Mouse (Mus musculus) midbrain, embryonic 13.5 days (tissue): ENCODE results near the gene Rbp7. TPM values are rescaled to one million over a fixed set of nuclear protein-coding genes. Genes with fewer than 3 reads are reported as not detected.
A peak's percentile ranks its signal among the peaks of the same experiment; 100 is the strongest.

Source experiments
- ATAC-seq: fragments of 200-750 bp; cut with Nextera tagmentation; 2 replicates; pipeline ENCODE4 v1.8.0; 2017; ENCODE audit warnings: mild to moderate bottlenecking, moderate TSS enrichment, moderate library complexity
- H3K27ac ChIP-seq: fragments of 300-500 bp; sonication (generic); 2 replicates; pipeline ENCODE4 v1.5.1; 2015; ENCODE audit warnings: inconsistent platforms, mild to moderate bottlenecking, moderate library complexity
- H3K27me3 ChIP-seq: fragments of 300-500 bp; sonication (generic); 2 replicates; pipeline ENCODE4 v1.6.1; 2015; ENCODE audit warnings: mild to moderate bottlenecking, inconsistent platforms
- H3K36me3 ChIP-seq: fragments of 300-500 bp; sonication (generic); 2 replicates; pipeline ENCODE4 v1.6.1; 2015; ENCODE audit warnings: mild to moderate bottlenecking, inconsistent platforms
- H3K4me1 ChIP-seq: fragments of 300-500 bp; sonication (generic); replicated peaks from 2 replicates; pipeline ENCODE4 v1.6.1; 2015; ENCODE audit warnings: inconsistent platforms
- H3K4me2 ChIP-seq: fragments of 300-500 bp; sonication (generic); replicated peaks from 2 replicates; pipeline ENCODE4 v1.6.1; 2015; ENCODE audit warnings: moderate library complexity, mild to moderate bottlenecking, inconsistent platforms
- H3K4me3 ChIP-seq: fragments of 300-500 bp; sonication (generic); replicated peaks from 2 replicates; pipeline ENCODE4 v1.5.1; 2015; ENCODE audit warnings: mild to moderate bottlenecking, inconsistent platforms
- H3K9ac ChIP-seq: fragments of 300-500 bp; sonication (generic); replicated peaks from 2 replicates; pipeline ENCODE4 v1.6.1; 2015; ENCODE audit warnings: mild to moderate bottlenecking, inconsistent platforms
- H3K9me3 ChIP-seq: fragments of 300-500 bp; sonication (generic); 2 replicates; pipeline ENCODE4 v1.6.1; 2016; ENCODE audit warnings: mild to moderate bottlenecking, inconsistent platforms
- WGBS: fragments of 180-500 bp; shearing (Covaris S2); methylation state at CpG from one replicate; pipeline ENCODE4 v1.1.7; 2015; 5-methylcytosine and 5-hydroxymethylcytosine counted together
- polyA plus RNA-seq: library from polyadenylated mRNA; unstranded; fragments of >200 nt; fragmentation: Nextera tagmentation; extraction: Ambion mirVana; gene quantifications from 2 replicates; pipeline ENCODE4 v1.2.1, GENCODE M21; 2015

The Rbp7 gene
- polyA plus RNA-seq, 1 experiment from 2014 or later, result not detected

DNA sequence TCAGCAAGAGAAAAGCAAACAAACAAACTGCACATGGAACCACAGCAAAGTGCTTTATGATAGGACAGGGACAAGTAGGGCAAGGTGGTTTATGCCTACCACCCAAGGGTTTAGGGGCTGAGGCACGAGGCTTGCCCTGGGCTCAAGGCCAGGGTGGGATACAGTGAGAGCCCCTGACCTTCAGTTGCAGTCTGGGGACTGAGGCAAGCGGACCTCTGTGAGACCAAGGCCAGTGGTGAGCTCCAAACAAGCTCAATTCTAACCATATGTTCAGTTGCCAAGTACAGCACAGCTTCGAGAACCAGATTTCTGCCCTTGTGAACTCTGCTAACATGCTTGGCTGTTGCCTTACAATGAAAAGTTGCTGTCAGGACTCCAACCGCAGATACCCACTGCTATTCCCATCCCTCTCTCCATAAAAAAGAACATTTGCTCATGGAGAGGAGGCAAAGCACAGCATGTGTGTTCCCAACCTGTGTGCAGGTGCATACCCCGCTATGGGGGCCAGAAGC, 36.9 kb downstream of the Rbp7 start:
- peaks cover 65% of the 10 kb centered on the region for H3K4me1 ChIP-seq

DNA sequence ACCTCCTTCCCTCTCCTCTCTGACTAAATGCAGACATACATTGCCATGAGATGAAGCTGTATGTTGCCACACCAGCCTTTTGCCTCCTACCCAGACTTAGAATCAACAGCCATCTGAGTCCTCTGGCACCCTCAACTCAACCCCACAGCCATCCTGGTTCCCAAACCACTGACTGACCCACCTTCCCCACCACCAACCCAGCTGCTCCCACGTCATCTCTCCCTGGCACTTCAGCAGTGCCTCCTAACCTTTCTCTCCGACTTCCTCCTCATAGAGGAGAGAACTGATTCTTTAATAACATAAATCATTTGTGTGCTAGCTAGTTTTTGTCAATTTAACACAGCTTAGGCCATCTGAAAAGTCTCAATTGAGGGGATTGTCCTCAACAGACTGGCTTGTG, 37.8 kb downstream of the Rbp7 start:
- no peak overlapping the region for H3K4me3 ChIP-seq
- H3K9ac ChIP-seq, result no peak overlapping the region
- no peak overlapping the region for H3K27ac ChIP-seq
- H3K36me3 ChIP-seq, result no peaks in the 10 kb centered on the region
- no peaks in the 10 kb centered on the region for H3K27me3 ChIP-seq
- H3K4me1 ChIP-seq, result peaks cover 55% of the 10 kb centered on the region
- no peak overlapping the region for H3K4me2 ChIP-seq
- ATAC-seq, result no peak
- WGBS, result 78% methylated on average over 2 of the region's 2 CpGs
- no peaks in the 10 kb centered on the region for H3K9me3 ChIP-seq

More for the DNA sequence above, 36.9 kb downstream of the Rbp7 start:
- no peak overlapping the region for H3K9ac ChIP-seq
- H3K36me3 ChIP-seq, result no peaks in the 10 kb centered on the region
- no peak overlapping the region for H3K4me3 ChIP-seq
- no peak for ATAC-seq
- no peaks in the 10 kb centered on the region for H3K27me3 ChIP-seq
- H3K4me2 ChIP-seq, result no peak overlapping the region
- H3K27ac ChIP-seq, result no peak overlapping the region
- H3K9me3 ChIP-seq, result no peaks in the 10 kb centered on the region
- WGBS, result 86% methylated on average over 5 of the region's 5 CpGs

DNA sequence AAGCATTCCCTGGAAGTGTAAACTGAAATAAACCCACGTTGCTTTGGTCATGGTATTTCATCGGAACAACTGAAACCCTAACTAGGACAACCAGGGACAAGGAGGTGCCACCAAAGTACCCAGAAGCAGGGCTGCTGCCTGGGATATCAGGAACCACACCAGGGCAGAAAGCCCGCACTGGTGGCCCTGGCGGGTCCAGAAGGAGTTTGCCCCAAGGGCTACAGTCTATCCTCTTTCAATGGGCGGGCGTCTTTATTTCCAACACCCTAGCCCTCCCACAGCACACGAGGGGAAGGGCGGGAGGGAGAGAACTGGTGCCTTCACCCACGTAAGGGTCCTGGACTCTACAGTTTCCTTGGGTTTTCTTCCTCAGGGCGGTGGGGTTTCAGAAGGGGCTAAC, 38.4 kb downstream of the Rbp7 start:
- Histone ChIP-seq H3K36me3 (no peaks in the 10 kb centered on the region), H3K4me3 (no peak overlapping the region), H3K27me3 (no peaks in the 10 kb centered on the region), H3K9me3 (no peaks in the 10 kb centered on the region), H3K4me2 (no peak overlapping the region), H3K4me1 (peaks cover 50% of the 10 kb centered on the region), H3K9ac (no peak overlapping the region), H3K27ac (no peak overlapping the region)
- ATAC-seq, result no peak
- WGBS, result 87% methylated on average over 10 of the region's 10 CpGs

DNA sequence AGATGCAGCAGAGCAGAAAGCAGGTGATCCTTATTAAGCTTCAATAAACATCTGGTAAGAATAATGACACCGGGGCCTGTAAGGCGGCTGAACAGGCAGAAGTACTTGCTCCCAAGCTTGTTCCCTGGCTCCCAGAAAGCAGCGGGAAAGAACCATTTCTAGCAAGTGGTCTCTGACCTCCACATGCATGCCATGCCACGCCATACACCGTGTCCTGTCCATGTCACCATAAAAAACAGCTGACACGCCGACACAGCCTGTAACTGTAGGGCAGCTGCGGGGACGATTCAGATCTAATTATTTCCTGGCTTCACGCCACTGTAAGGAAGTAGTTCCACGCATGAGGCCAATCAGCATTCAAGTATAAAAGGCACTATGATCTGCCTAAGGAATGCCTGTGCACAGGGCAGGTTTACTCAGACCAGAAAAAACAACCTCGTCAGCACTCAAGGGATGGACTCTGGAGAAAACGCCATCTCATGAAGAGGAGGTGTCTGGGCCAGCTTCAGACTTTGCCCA, 39.1 kb downstream of the Rbp7 start:
- no peak overlapping the region for H3K9ac ChIP-seq
- no peak overlapping the region for H3K4me3 ChIP-seq
- H3K4me2 ChIP-seq, result no peak overlapping the region
- no peaks in the 10 kb centered on the region for H3K36me3 ChIP-seq
- no peaks in the 10 kb centered on the region for H3K9me3 ChIP-seq
- no peak for ATAC-seq
- 66% methylated on average over 13 of the region's 13 CpGs for WGBS
- no peak overlapping the region for H3K27ac ChIP-seq
- peaks cover 43% of the 10 kb centered on the region for H3K4me1 ChIP-seq
- H3K27me3 ChIP-seq, result no peaks in the 10 kb centered on the region

DNA sequence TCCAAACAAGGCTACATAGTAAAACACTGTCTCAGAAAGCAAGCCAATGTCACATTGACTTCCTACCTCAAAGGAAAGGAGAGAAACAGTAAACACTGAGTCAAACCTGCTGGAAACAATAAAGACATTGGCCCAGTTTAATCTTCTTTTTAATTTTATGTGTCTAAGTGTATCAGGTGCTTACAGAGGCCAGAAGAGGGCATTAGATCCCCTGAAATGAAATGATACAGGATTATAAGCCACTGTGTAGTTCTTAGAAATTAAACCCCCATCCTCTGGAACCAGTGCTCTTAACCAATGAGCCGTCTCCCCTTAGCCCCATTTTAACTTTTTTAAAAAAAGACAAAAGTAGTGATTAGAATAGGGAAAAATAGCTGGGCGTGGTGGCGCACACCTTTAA, 40.5 kb downstream of the Rbp7 start:
- Histone ChIP-seq H3K4me2 (no peak overlapping the region), H3K9me3 (no peaks in the 10 kb centered on the region), H3K4me1 (peaks cover 39% of the 10 kb centered on the region)

DNA sequence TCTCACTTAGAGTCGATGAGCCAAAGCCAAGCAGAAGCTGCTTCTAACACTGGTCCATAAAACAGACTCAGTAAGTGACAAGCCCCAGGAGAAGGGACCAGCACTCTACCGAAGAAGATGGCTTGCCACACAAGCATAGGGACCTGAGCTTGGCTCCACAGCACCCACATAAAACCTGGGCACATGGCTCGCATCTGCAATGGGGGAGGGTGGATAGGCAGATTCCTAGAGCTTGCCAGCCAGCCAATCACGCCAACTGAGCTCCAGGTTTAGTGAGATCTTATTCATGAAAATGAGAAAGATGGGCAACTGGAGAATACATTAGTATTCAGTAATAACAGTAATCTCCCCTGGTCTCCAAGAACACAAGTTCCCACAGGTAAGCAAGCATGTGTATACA, 45.0 kb downstream of the Rbp7 start:
- Histone ChIP-seq H3K4me2 (no peak overlapping the region), H3K27ac (no peak overlapping the region), H3K4me1 (peaks cover 12% of the 10 kb centered on the region), H3K4me3 (no peak overlapping the region), H3K36me3 (no peaks in the 10 kb centered on the region), H3K9ac (no peak overlapping the region), H3K9me3 (no peaks in the 10 kb centered on the region), H3K27me3 (no peaks in the 10 kb centered on the region)
- WGBS, result 95% methylated on average over 4 of the region's 4 CpGs
- no peak for ATAC-seq

More for the DNA sequence above, 40.5 kb downstream of the Rbp7 start:
- Histone ChIP-seq H3K27ac (no peak overlapping the region), H3K4me3 (no peak overlapping the region), H3K27me3 (no peaks in the 10 kb centered on the region), H3K36me3 (no peaks in the 10 kb centered on the region), H3K9ac (no peak overlapping the region)
- ATAC-seq, result no peak
- 95% methylated on average over 3 of the region's 3 CpGs for WGBS

DNA sequence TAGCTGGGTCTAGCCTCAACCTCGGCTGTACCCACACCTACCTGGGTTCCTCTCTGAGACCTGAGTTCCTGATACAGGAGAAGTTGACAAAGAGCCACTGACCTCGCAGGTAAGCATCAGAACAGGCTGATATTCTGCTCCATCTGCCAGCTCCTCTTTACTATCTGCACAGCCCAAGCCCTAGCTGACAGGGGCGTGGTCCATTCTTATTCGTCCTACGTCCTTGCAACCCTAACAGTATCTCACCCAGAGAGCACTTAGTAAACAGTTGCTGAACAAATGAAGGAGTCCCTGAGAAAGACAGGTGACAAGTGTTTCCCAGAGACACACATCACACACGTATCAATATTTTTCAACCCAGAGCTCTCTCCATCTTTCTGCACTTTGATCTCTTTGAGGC, 46.4 kb downstream of the Rbp7 start:
- H3K9ac ChIP-seq, result no peak overlapping the region

DNA sequence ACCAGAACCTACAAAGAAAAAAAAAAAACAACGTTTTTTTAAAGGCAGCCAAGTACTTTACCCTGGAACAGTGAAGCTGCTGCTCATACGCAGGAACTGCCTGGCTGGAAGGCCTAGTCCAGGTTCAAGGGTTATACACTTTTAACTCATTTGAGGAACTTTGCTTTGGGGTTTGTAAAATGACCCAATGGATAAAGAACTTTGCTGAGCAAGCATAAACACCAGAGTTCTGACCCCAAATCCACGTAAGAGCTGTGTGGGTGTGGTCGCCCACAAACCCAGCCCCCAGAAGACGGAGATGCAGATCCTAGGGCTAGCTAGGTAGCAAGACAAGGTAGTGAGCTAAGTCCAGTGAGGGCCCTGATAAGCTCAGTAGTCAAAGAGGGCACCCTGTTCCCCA, 47.3 kb downstream of the Rbp7 start:
- H3K27me3 ChIP-seq, result no peaks in the 10 kb centered on the region
- no peaks in the 10 kb centered on the region for H3K36me3 ChIP-seq
- H3K27ac ChIP-seq, result no peak overlapping the region
- H3K4me1 ChIP-seq, result peaks cover 31% of the 10 kb centered on the region
- no peak overlapping the region for H3K4me3 ChIP-seq
- no peak overlapping the region for H3K4me2 ChIP-seq
- no peak overlapping the region for H3K9ac ChIP-seq
- 89% methylated on average over 5 of the region's 5 CpGs for WGBS
- no peaks in the 10 kb centered on the region for H3K9me3 ChIP-seq
- ATAC-seq, result no peak

More for the DNA sequence above, 46.4 kb downstream of the Rbp7 start:
- Histone ChIP-seq H3K9me3 (no peaks in the 10 kb centered on the region), H3K4me3 (no peak overlapping the region), H3K27me3 (no peaks in the 10 kb centered on the region), H3K4me1 (peaks cover 26% of the 10 kb centered on the region), H3K27ac (no peak overlapping the region), H3K36me3 (no peaks in the 10 kb centered on the region), H3K4me2 (no peak overlapping the region)
- ATAC-seq, result no peak
- WGBS, result 95% methylated on average over 6 of the region's 6 CpGs

DNA sequence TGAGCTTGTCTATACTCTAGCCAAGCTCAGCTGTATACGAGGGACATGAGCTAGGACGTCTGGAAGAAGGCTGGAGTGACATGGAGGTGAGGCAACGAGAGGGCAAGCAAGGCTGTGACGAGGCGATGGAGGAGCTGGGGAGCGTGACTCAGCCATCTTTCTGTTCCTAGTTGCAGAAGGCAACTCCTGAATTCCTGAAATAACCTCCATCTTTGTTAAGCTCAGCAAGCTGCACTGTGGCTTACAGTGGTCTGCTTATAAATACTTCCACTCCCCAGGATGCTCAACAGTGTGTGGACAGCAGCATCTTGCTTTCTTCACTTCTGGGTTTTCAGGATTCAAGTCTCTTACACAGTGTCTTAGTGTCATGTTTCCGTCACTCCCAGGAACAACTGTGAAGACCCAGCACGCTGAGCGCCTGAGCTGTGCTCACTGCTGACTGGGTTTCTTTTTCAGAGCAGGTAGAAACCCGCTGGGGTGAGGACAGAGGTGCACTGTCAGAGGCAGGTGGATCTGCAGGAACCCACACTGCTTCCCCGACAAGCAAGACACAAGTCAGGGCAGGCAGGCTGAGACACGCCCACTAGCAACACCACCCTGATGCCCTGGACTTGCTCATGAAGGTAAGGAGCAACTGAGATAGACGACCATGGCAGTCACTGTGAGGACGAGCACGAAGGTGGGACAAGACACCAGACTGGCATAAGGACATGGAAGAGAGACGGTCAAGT, 48.9 kb downstream of the Rbp7 start:
- peaks cover 37% of the 10 kb centered on the region for H3K4me1 ChIP-seq
- no peaks in the 10 kb centered on the region for H3K36me3 ChIP-seq
- 84% methylated on average over 16 of the region's 16 CpGs for WGBS
- no peaks in the 10 kb centered on the region for H3K27me3 ChIP-seq
- no peak for ATAC-seq
- H3K4me3 ChIP-seq, result no peak overlapping the region
- H3K9ac ChIP-seq, result no peak overlapping the region
- H3K9me3 ChIP-seq, result no peaks in the 10 kb centered on the region
- no peak overlapping the region for H3K4me2 ChIP-seq
- H3K27ac ChIP-seq, result 0 out of 2 replicates have a peak overlapping the region, but pooled peaks have one; percentile 25

DNA sequence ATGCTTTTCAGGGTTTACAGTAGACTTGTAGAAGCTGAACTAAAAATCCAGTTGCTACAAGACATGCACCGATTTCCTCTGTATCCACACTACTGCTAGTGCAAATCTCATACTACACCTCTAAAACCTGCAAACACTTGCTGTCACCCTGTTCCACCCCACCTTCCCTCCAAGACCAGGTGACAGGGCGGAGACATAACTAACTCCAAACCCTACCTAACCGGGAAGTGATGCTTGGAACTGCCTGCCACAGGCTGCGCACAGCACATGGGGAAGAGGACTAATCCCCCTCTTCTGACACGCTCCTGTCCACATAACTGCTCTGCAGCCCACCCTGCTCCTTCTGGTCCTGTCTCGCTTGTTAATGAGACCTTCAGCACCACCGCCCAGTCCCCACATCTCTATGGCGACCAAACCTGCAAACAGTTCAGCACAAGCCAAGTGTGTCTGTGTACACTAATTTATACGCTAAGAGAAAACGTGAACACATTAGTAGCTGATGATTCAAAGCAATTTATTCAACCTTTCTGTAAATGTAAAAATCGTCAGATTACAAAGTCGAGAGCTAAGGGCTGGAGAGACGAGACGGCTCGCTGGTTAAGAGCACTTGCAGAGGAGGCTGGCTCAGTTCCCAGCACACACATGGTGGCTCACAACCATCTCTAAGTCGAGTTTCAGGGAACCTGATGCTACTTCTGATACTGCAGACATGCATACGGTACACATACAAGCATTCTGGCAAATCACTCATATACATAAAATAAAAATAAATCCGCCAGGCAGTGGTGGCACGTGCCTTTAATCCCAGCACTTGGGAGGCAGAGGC, 49.9 kb downstream of the Rbp7 start:
- Histone ChIP-seq H3K27me3 (no peaks in the 10 kb centered on the region), H3K9me3 (no peaks in the 10 kb centered on the region), H3K4me1 (peaks cover 38% of the 10 kb centered on the region), H3K27ac (0 out of 2 replicates have a peak overlapping the region, but pooled peaks have one; percentile 12), H3K9ac (no peak overlapping the region), H3K4me2 (no peak overlapping the region), H3K4me3 (no peak overlapping the region), H3K36me3 (no peaks in the 10 kb centered on the region)
- WGBS, result 64% methylated on average over 19 of the region's 19 CpGs
- 0 out of 2 replicates have a peak, but pooled peaks have one; percentile 66 for ATAC-seq

DNA sequence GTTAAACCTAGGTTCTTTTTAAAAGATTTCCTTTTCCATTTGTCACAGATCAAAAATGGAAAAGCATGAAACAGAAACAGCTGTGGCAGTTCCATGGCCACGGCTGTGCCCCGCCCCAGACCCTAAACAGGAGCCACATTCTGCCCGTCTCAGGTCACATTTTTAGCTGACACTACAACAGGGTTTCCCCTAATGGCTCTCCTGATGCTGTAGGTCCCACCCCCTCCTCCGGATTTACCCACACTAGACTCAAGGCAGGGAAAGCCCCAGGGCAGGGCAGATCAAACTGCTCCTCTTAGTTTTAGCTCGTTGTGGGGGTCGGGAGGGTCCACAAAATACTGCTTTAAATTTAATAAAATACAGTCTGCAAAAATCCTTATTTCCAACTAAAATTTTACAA, 51.7 kb downstream of the Rbp7 start:
- 69% methylated on average over 6 of the region's 6 CpGs for WGBS
- Histone ChIP-seq H3K9ac (no peak overlapping the region), H3K4me2 (no peak overlapping the region), H3K27me3 (no peaks in the 10 kb centered on the region), H3K27ac (no peak overlapping the region), H3K36me3 (peaks cover 7% of the 10 kb centered on the region), H3K4me3 (no peak overlapping the region), H3K9me3 (no peaks in the 10 kb centered on the region), H3K4me1 (peaks cover 46% of the 10 kb centered on the region)
- no peak for ATAC-seq

DNA sequence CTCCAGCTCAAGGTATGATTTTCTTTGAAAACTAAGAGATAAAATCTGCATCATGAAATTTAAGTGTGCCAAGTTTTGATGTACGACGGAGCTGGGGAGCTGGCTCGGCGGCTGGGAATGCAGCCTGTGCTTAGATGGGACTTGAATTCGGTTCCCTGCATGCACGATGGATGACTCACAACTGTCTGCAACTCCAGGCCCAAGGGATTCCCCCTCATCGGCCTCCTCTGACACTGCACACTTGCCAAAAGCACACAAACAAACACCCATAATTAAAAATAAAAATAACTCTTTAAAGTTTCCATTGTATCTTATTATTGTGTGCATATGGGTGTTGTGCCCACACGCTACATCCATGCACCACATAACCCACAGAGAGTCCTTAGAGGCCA, 53.2 kb downstream of the Rbp7 start:
- peaks cover 21% of the 10 kb centered on the region for H3K36me3 ChIP-seq
- WGBS, result 92% methylated on average over 8 of the region's 8 CpGs
- H3K27me3 ChIP-seq, result no peaks in the 10 kb centered on the region
- no peak overlapping the region for H3K9ac ChIP-seq
- no peak for ATAC-seq
- no peak overlapping the region for H3K4me2 ChIP-seq
- H3K4me3 ChIP-seq, result no peak overlapping the region
- no peaks in the 10 kb centered on the region for H3K9me3 ChIP-seq
- peaks cover 46% of the 10 kb centered on the region for H3K4me1 ChIP-seq
- H3K27ac ChIP-seq, result no peak overlapping the region
